In genomic region chr2:7826272-7826671, GRCm38 (mm10) we compare ENCODE assay signal across 24 mouse cellular contexts.
A peak's percentile ranks its signal among the peaks of the same experiment; 100 is the strongest.
DNase-seq lines count a peak whose midpoint lies in the region; TF ChIP-seq lines count a peak whose summit lies in the region.
"Had no signal": no experiment of that assay in that cellular context is flagged by ENCODE, and none has a peak within 500 bp of the region (broad histone marks: within the 10 kb centered on the region; RNA-seq: fewer than 3 reads in every experiment).

No protein-coding gene starts in this region.

- no peaks in the 10 kb centered on the region for H3K36me3 ChIP-seq in limb, embryonic 10.5 days
- H3K36me3 ChIP-seq: embryonic facial prominence, embryonic 15.5 days; forebrain, embryonic 10.5 days; heart, embryonic 15.5 days; limb, embryonic 12.5 days; liver, embryonic 12.5 days had no signal

- peak overlapping the region; percentile 47; the same call in 1 of the 2 replicates for H3K27ac ChIP-seq in left cerebral cortex, adult 2 months
- H3K27ac ChIP-seq in limb, embryonic 10.5 days: no peak overlapping the region
- H3K27ac ChIP-seq: embryonic facial prominence, embryonic 15.5 days; forebrain, embryonic 10.5 days; heart, embryonic 15.5 days; limb, embryonic 12.5 days; liver, embryonic 12.5 days had no signal

- TF ChIP-seq CTCF in left cerebral cortex, adult 2 months (IDR thresholded peaks at IDR 0.05): no peak

- WGBS in limb, embryonic 10.5 days: 78% methylated on average over 7 of the region's 7 CpGs

- H3K9me3 ChIP-seq in limb, embryonic 10.5 days (replicated peaks): no peaks in the 10 kb centered on the region
- H3K9me3 ChIP-seq: embryonic facial prominence, embryonic 15.5 days; forebrain, embryonic 10.5 days; heart, embryonic 15.5 days; limb, embryonic 12.5 days; liver, embryonic 12.5 days had no signal

- H3K4me3 ChIP-seq in left cerebral cortex, adult 2 months: no peak overlapping the region
- H3K4me3 ChIP-seq in limb, embryonic 10.5 days: no peak overlapping the region
- H3K4me3 ChIP-seq: embryonic facial prominence, embryonic 15.5 days; forebrain, embryonic 10.5 days; heart, embryonic 15.5 days; limb, embryonic 12.5 days; liver, embryonic 12.5 days; myocyte had no signal

- H3K4me1 ChIP-seq in limb, embryonic 10.5 days: no peaks in the 10 kb centered on the region
- H3K4me1 ChIP-seq: embryonic facial prominence, embryonic 15.5 days; forebrain, embryonic 10.5 days; limb, embryonic 12.5 days; liver, embryonic 12.5 days had no signal

- DNase-seq in left cerebral cortex, adult 2 months (ENCODE audit: extremely low spot score in 1 of 2, low spot score in 2 of 2): no peak
- DNase-seq in left cerebral cortex, postnatal 10 days (ENCODE audit: extremely low spot score in 1 of 2, low spot score in 2 of 2): no peak
- peak; percentile 27 to 32 for DNase-seq in right cerebral cortex, postnatal 10 days (ENCODE audit: low spot score in 2 of 2)
- DNase-seq in right cerebral cortex, postnatal 36 days (ENCODE audit: low spot score in 2 of 2): no peak
- DNase-seq in layer of hippocampus, adult 9-11 months: peak; percentile 5
- DNase-seq in heart, adult 11 months: no peak
- no peak for DNase-seq in limb, embryonic 10.5 days (ENCODE audit: low spot score)
- DNase-seq: adrenal gland, adult 8-10 months; cerebellum, adult 11-12 months; cerebellum, postnatal 25 days; gastrocnemius, postnatal 25 days; heart, postnatal 4 days; kidney, adult 18-20 months; kidney, postnatal 14 days; lung, embryonic 14.5 days; lung, postnatal 36 days; spleen, adult 18-20 months; thymus, postnatal 36 days had no signal

- no peaks in the 10 kb centered on the region for H3K27me3 ChIP-seq in limb, embryonic 10.5 days (ENCODE audit: low read depth, poor library complexity, severe bottlenecking)
- H3K27me3 ChIP-seq: embryonic facial prominence, embryonic 15.5 days; heart, embryonic 15.5 days; limb, embryonic 12.5 days; liver, embryonic 12.5 days had no signal

- intact Hi-C loops in left cerebral cortex, adult 2 months (cut with DNase I): no loop called here
- intact Hi-C loops in left cerebral cortex, postnatal 10 days (cut with DNase I): no loop called here

Comparison
In these comparisons a context has a peak if more than half of its experiments do, and no peak if none do; other contexts are left out.
1. DNase-seq: peak in right cerebral cortex, postnatal 10 days (2 of 2) and layer of hippocampus, adult 9-11 months (single experiment); none in left cerebral cortex, adult 2 months (0 of 2), left cerebral cortex, postnatal 10 days (0 of 2), right cerebral cortex, postnatal 36 days (0 of 2), heart, adult 11 months (single experiment) and limb, embryonic 10.5 days (single experiment).